Comparison of ENCODE assay signal across 28 mouse cellular contexts in the genomic region with DNA sequence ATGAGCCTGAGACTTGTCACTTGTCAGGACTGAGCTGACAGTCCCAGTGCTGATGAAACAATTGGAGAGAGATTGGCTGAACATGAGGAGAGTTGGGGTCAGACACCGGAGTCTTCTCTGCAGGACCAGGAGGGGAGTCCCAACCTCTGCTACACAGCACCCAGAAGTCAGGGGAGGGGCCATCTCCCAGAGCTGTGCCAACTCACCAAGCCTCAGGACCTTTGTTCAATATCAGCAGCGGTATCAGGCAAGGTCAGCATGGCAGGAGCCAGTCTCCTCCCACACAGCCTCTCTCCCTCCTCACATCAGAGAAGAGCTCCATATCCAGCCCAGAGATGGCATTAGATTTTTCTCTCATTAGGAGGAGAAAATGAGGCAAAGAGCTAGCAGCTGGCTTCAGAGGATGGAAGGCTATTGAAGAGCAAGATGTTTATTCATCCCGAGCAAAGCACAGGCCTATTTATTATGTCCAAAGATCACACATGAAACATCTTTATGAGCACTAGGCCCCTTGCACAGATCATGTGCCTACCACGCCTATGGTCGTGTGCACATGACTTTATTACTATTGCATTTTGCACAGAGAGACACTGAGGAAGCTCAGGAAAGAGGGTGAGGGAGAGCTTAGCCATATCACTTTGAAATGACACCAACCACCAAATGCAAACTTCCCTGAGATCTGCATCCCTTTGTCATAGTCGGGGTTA.
"Had no signal": no experiment of that assay in that cellular context is flagged by ENCODE, and none has a peak within 500 bp of the region (broad histone marks: within the 10 kb centered on the region; RNA-seq: fewer than 3 reads in every experiment).

No protein-coding gene starts in this region.

- H3K4me1 ChIP-seq: forebrain, embryonic 12.5 days; forebrain, embryonic 15.5 days had no signal

- H3K36me3 ChIP-seq: embryonic facial prominence, embryonic 10.5 days; embryonic facial prominence, embryonic 12.5 days; embryonic facial prominence, embryonic 13.5 days; embryonic facial prominence, embryonic 15.5 days; forebrain, embryonic 10.5 days; forebrain, embryonic 12.5 days; forebrain, embryonic 15.5 days had no signal

- H3K9ac ChIP-seq: embryonic facial prominence, embryonic 12.5 days; embryonic facial prominence, embryonic 13.5 days; embryonic facial prominence, embryonic 15.5 days; forebrain, embryonic 12.5 days; forebrain, embryonic 15.5 days; forebrain, postnatal 0 days had no signal

- H3K27me3 ChIP-seq: embryonic facial prominence, embryonic 12.5 days; embryonic facial prominence, embryonic 15.5 days; forebrain, embryonic 12.5 days; forebrain, embryonic 15.5 days had no signal

- H3K4me3 ChIP-seq: embryonic facial prominence, embryonic 10.5 days; embryonic facial prominence, embryonic 12.5 days; embryonic facial prominence, embryonic 13.5 days; embryonic facial prominence, embryonic 15.5 days; erythroblast, embryonic 14.5 days; forebrain, embryonic 10.5 days; forebrain, embryonic 12.5 days; forebrain, embryonic 15.5 days; gastrocnemius, adult 2 months; heart, adult 2 months had no signal

- H3K9me3 ChIP-seq: embryonic facial prominence, embryonic 10.5 days; embryonic facial prominence, embryonic 12.5 days; embryonic facial prominence, embryonic 13.5 days; embryonic facial prominence, embryonic 15.5 days; forebrain, embryonic 10.5 days; forebrain, embryonic 12.5 days; forebrain, embryonic 15.5 days had no signal

- H3K27ac ChIP-seq: embryonic facial prominence, embryonic 10.5 days; embryonic facial prominence, embryonic 12.5 days; embryonic facial prominence, embryonic 13.5 days; embryonic facial prominence, embryonic 15.5 days; forebrain, embryonic 10.5 days; forebrain, embryonic 12.5 days; forebrain, embryonic 15.5 days; gastrocnemius, adult 2 months; heart, adult 2 months had no signal

- ATAC-seq: forebrain, embryonic 14.5 days; forebrain, embryonic 15.5 days; forebrain, embryonic 16.5 days; forebrain, postnatal 0 days had no signal

- H3K4me2 ChIP-seq: embryonic facial prominence, embryonic 12.5 days; embryonic facial prominence, embryonic 13.5 days; embryonic facial prominence, embryonic 15.5 days; forebrain, embryonic 12.5 days; forebrain, embryonic 15.5 days had no signal

- DNase-seq: cerebellum, adult 2 months; cerebellum, adult 8-10 months; cerebellum, adult 9-10 months; cerebellum, adult 9-11 months; cerebellum, postnatal 10 days; cerebellum, postnatal 14 days; cerebellum, postnatal 25 days; cerebellum, postnatal 36 days; embryo, embryonic 11 days; forebrain, postnatal 0 days; gastrocnemius, adult 2 months; gastrocnemius, postnatal 10 days; gastrocnemius, postnatal 14 days; gastrocnemius, postnatal 25 days; gastrocnemius, postnatal 36 days; heart, adult 11 months; heart, adult 18-20 months; heart, adult 2 months had no signal
